Mouse (Mus musculus) lung, postnatal 0 days (tissue): Measurements from ENCODE around the gene Neurl3.

ENCODE experiments used
- CTCF ChIP-seq: IDR thresholded peaks from 2 replicates; pipeline ENCODE4 v1.5.1; 2016; ENCODE audit warnings: antibody characterized with exemption, mild to moderate bottlenecking
- EP300 ChIP-seq: IDR thresholded peaks from 2 replicates; pipeline ENCODE4 v1.6.1; 2016; ENCODE audit warnings: antibody characterized with exemption, mild to moderate bottlenecking, control low read depth

DNA sequence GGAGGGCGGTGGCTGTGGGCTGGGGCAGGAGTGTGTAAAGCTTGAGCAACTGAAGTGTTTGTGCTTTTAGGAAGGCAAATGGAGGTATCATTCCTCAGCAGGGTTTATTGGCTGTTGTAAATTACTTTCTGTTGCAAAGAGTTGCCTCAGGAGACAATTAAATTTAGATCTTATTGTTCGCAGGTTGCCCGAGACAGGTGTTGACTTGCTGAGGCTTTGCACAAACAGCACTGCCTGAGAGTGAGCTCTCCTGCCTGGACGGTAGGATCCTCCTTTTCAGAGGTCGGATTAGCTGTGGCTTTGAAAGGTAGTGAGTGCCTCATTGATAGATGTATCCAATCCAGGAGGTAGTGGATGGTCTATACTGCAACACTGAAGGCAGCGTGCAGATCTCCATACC lies 31.6 kb upstream of the Neurl3 start:
- TF ChIP-seq CTCF: no peak
- no peak for TF ChIP-seq EP300
